Mouse (Mus musculus): ENCODE data around the gene Wbp4. TPM values are rescaled to one million over a fixed set of nuclear protein-coding genes. Genes with fewer than 3 reads are reported as not detected.
"Not testable (repeated sequence)": the region's sequence is repeated elsewhere in the genome, so short reads cannot be mapped to it uniquely, and the experiment has no call there.

Gene Wbp4
- total and polyA plus RNA-seq, 3 experiments = 8.8 to 110 (median 82.6) TPM

DNA sequence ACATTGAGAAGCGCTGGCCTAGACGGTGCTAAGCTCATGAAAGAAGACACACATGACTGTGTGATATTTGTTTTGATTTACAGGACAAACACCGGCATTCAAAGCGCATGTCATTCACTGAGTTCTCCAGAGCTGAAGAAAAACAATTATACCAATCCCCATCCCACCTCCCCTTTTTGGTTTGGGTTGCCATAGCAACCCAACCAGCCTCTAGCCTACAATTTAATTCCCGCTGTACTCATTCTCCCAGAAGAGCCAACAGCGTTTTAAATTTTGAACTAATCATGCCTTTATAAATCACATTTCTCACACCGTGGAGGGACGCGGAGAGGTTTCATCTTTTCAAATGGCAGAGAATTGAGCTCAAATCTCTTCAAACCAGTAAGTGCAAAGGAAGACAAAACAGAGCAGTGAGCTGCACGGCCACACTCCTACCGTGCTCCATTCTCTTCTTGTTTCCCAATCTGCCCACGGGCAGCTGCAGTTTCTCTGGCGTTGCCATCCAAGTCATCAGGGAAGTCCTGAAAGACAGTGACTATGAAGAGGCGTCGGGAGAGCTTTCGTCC lies 36.2 kb downstream of the Wbp4 start:
- no peak for DNase-seq (ENCODE audit: low spot score)
- no peak for ATAC-seq (ENCODE audit: extremely low read depth, insufficient number of reproducible peaks, low FRiP score, poor library complexity, severe bottlenecking)
- Histone ChIP-seq H3K4me1 (ENCODE audit: insufficient read depth, low read depth, low read length) (peaks cover 5% of the 10 kb centered on the region), H3K4me3 (ENCODE audit: low read depth, low read length) (no peak overlapping the region), H3K36me3 (replicated peaks) (no peaks in the 10 kb centered on the region), H3K27me3 (ENCODE audit: insufficient read depth, low read length) (peaks cover 20% of the 10 kb centered on the region), H3K9me3 (replicated peaks) (no peaks in the 10 kb centered on the region)
- TF ChIP-seq TAL1 (conservative IDR thresholded peaks at IDR 0.05; ENCODE audit: low read depth, low read length) = no peak
- TF ChIP-seq POLR2AphosphoS5 (IDR thresholded peaks at IDR 0.05; ENCODE audit: insufficient replicate concordance, low read depth, low read length) = no peak
- TF ChIP-seq CTCF (IDR thresholded peaks at IDR 0.05; ENCODE audit: low read depth, low read length) = no peak
- no peak for TF ChIP-seq GATA2 (IDR thresholded peaks at IDR 0.05; ENCODE audit: borderline replicate concordance, low read depth, low read length)
- no peak for TF ChIP-seq GATA1 (IDR thresholded peaks at IDR 0.05; ENCODE audit: borderline replicate concordance, low read length)

- Histone ChIP-seq H3K4me1 (ENCODE audit: insufficient read depth, low read depth, low read length) (peaks cover 5% of the 10 kb centered on the region), H3K36me3 (replicated peaks) (no peaks in the 10 kb centered on the region), H3K27me3 (ENCODE audit: insufficient read depth, low read length) (peaks cover 25% of the 10 kb centered on the region), H3K9me3 (replicated peaks) (0 out of 2 replicates have a peak, but pooled peaks cover 2% of the 10 kb centered on the region), H3K4me3 (ENCODE audit: low read depth, low read length) (no peak overlapping the region)
- DNase-seq (ENCODE audit: low spot score) (no peak), ATAC-seq (ENCODE audit: extremely low read depth, insufficient number of reproducible peaks, low FRiP score, poor library complexity, severe bottlenecking) (no peak)
- TF ChIP-seq CTCF (IDR thresholded peaks at IDR 0.05; ENCODE audit: low read depth, low read length) = no peak
- no peak for TF ChIP-seq GATA1 (IDR thresholded peaks at IDR 0.05; ENCODE audit: borderline replicate concordance, low read length)
- TF ChIP-seq POLR2AphosphoS5 (IDR thresholded peaks at IDR 0.05; ENCODE audit: insufficient replicate concordance, low read depth, low read length) = no peak
- TF ChIP-seq GATA2 (IDR thresholded peaks at IDR 0.05; ENCODE audit: borderline replicate concordance, low read depth, low read length) = no peak
- no peak for TF ChIP-seq TAL1 (conservative IDR thresholded peaks at IDR 0.05; ENCODE audit: low read depth, low read length)
Observed at GRCm38 (mm10) chr14:79444601-79445000, 36.7 kb downstream of the Wbp4 start.

DNA sequence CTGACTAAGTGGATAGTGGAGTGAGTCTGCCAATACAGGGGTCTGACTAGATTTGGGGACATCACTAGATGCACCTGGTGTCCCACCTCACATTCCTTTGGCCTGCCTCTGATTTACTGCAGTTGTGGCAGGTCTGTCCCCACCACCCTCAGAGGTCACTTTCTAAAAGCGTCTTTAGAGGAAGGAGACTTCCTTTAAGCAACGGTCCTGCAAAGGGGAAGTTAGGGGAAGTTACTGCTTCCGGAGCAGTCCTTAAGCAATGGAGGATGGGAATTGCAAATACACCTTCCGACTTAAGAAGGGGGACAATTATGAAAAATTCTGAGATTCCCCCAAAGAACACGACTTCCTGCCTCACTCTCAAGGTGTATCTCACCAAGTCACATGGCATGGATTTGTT lies 39.9 kb downstream of the Wbp4 start:
- H3K4me1 ChIP-seq (ENCODE audit: insufficient read depth, low read depth, low read length) = peaks cover 5% of the 10 kb centered on the region
- ATAC-seq (ENCODE audit: extremely low read depth, insufficient number of reproducible peaks, low FRiP score, poor library complexity, severe bottlenecking) = no peak

DNA sequence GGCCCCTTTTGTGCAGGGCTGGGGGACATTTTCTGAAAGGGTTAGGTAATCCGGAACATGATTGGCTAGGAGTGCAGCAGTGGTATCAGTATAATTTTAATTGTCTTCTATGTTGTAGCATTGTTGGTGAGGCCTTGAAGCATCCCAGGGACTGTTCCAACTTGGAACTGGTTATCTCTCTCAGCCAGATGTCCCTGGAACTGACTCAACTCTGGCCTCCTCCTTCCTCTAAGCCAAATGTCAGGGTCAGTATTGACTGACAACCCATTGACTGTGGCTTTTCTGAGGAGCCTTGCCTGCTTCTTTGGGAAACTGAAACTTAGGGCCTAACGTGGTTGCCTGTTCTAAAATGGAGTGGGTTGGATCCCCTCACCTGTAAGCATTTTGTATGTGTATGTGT lies 40.7 kb downstream of the Wbp4 start:
- H3K36me3 ChIP-seq (replicated peaks) = no peaks in the 10 kb centered on the region
- H3K9me3 ChIP-seq (replicated peaks) = peaks cover 2% of the 10 kb centered on the region; the same call in 1 of the 2 replicates
- H3K27me3 ChIP-seq (ENCODE audit: insufficient read depth, low read length) = peaks cover 19% of the 10 kb centered on the region
- ATAC-seq (ENCODE audit: extremely low read depth, insufficient number of reproducible peaks, low FRiP score, poor library complexity, severe bottlenecking) (peak; percentile 38), DNase-seq (ENCODE audit: low spot score) (no peak)
- peaks cover 5% of the 10 kb centered on the region for H3K4me1 ChIP-seq (ENCODE audit: insufficient read depth, low read depth, low read length)
- H3K4me3 ChIP-seq (ENCODE audit: low read depth, low read length) = no peak overlapping the region
- TF ChIP-seq POLR2AphosphoS5 (IDR thresholded peaks at IDR 0.05; ENCODE audit: insufficient replicate concordance, low read depth, low read length) = no peak

More for the DNA sequence above, 39.9 kb downstream of the Wbp4 start:
- TF ChIP-seq POLR2AphosphoS5 (IDR thresholded peaks at IDR 0.05; ENCODE audit: insufficient replicate concordance, low read depth, low read length) = no peak
- no peak for TF ChIP-seq TAL1 (conservative IDR thresholded peaks at IDR 0.05; ENCODE audit: low read depth, low read length)
- no peak for TF ChIP-seq GATA1 (IDR thresholded peaks at IDR 0.05; ENCODE audit: borderline replicate concordance, low read length)
- no peak for TF ChIP-seq CTCF (IDR thresholded peaks at IDR 0.05; ENCODE audit: low read depth, low read length)
- TF ChIP-seq GATA2 (IDR thresholded peaks at IDR 0.05; ENCODE audit: borderline replicate concordance, low read depth, low read length) = no peak
- no peak overlapping the region for H3K4me3 ChIP-seq (ENCODE audit: low read depth, low read length)
- peaks cover 2% of the 10 kb centered on the region; the same call in 1 of the 2 replicates for H3K9me3 ChIP-seq (replicated peaks)
- peaks cover 23% of the 10 kb centered on the region for H3K27me3 ChIP-seq (ENCODE audit: insufficient read depth, low read length)
- no peaks in the 10 kb centered on the region for H3K36me3 ChIP-seq (replicated peaks)
- DNase-seq (ENCODE audit: low spot score) = no peak

DNA sequence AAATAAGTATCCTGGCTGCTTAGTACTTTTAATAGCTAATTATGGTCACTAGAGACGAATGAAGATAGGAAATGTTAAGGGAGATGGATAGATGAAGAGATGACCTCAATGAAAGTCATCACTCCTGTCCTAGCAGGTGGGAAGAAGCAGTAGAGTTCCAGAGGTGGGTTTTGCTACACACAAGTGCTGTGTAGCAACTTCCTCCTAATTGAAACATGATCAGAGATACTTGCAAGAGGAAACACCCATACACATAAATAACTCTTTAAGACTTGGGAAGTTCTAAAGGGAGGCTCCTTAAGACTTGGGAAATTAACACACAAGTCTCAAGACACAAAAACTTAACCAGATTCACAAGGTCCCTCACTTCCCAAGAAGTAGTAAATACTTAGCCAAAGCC lies 47.3 kb downstream of the Wbp4 start:
- DNase-seq (ENCODE audit: low spot score) (no peak), ATAC-seq (ENCODE audit: extremely low read depth, insufficient number of reproducible peaks, low FRiP score, poor library complexity, severe bottlenecking) (no peak)
- Histone ChIP-seq H3K4me1 (ENCODE audit: insufficient read depth, low read depth, low read length) (peaks cover 8% of the 10 kb centered on the region; the same call in 1 of the 2 replicates), H3K36me3 (replicated peaks) (peaks cover 3% of the 10 kb centered on the region), H3K4me3 (ENCODE audit: low read depth, low read length) (no peak overlapping the region), H3K27me3 (ENCODE audit: insufficient read depth, low read length) (peaks cover 3% of the 10 kb centered on the region; the same call in 1 of the 2 replicates), H3K9me3 (replicated peaks) (no peaks in the 10 kb centered on the region; the same call in 1 of the 2 replicates)
- no peak for TF ChIP-seq TAL1 (conservative IDR thresholded peaks at IDR 0.05; ENCODE audit: low read depth, low read length)
- no peak for TF ChIP-seq GATA1 (IDR thresholded peaks at IDR 0.05; ENCODE audit: borderline replicate concordance, low read length)
- no peak for TF ChIP-seq POLR2AphosphoS5 (IDR thresholded peaks at IDR 0.05; ENCODE audit: insufficient replicate concordance, low read depth, low read length)

DNA sequence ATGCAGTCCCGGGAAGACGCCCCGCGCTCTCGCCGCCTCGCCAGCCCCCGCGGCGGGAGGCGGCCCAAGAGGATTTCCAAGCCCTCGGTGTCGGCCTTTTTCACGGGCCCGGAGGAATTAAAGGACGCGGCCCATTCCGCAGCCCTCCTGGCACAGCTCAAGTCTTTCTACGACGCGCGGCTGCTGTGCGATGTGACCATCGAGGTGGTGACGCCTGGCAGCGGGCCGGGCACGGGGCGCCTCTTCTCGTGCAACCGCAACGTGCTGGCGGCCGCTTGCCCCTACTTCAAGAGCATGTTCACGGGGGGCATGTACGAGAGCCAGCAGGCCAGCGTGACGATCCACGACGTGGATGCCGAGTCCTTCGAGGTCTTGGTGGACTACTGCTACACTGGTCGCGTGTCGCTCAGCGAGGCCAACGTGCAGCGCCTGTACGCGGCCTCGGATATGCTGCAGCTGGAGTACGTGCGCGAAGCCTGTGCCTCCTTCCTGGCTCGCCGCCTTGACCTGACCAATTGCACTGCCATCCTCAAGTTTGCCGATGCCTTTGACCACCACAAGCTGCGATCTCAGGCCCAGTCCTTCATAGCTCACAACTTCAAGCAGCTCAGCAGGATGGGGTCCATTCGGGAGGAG lies 54.5 kb downstream of the Wbp4 start:
- peaks cover 14% of the 10 kb centered on the region; the same call in 1 of the 2 replicates for H3K4me1 ChIP-seq (ENCODE audit: insufficient read depth, low read depth, low read length)
- not testable (repeated sequence) for DNase-seq (ENCODE audit: low spot score)

More for the DNA sequence above, 54.5 kb downstream of the Wbp4 start:
- ATAC-seq (ENCODE audit: extremely low read depth, insufficient number of reproducible peaks, low FRiP score, poor library complexity, severe bottlenecking); H3K27me3 ChIP-seq (ENCODE audit: insufficient read depth, low read length); H3K9me3 ChIP-seq (replicated peaks): not testable (repeated sequence)
- Histone ChIP-seq H3K36me3 (replicated peaks) (peaks cover 31% of the 10 kb centered on the region), H3K4me3 (ENCODE audit: low read depth, low read length) (peak overlapping the region; percentile 71)
